Mouse (Mus musculus) limb, embryonic 15.5 days (tissue): ENCODE results near the gene Man2a1. TPM values are rescaled to one million over a fixed set of nuclear protein-coding genes. Genes with fewer than 3 reads are reported as not detected.

ENCODE experiments used
- polyA plus RNA-seq: library from polyadenylated mRNA; unstranded; fragments of >200 nt; fragmentation: Nextera tagmentation; extraction: Ambion mirVana; gene quantifications from 2 replicates; pipeline ENCODE4 v1.2.1, GENCODE M21; 2015

Gene Man2a1
- polyA plus RNA-seq, 1 experiment from 2014 or later, result 15.6 TPM

Other genes starting within 250 kb of the Man2a1 start
- not detected in 2 replicates for gene 4930583I09Rik, start 235.3 kb downstream of the Man2a1 start, polyA plus RNA-seq